Mouse (Mus musculus): ENCODE results near the gene Ccl11. TPM values are rescaled to one million over a fixed set of nuclear protein-coding genes. Genes with fewer than 3 reads are reported as not detected.

Gene Ccl11
- total and polyA plus RNA-seq, 3 experiments, result 3.5 to 13.8 (median 5.2) TPM

Other genes starting within 250 kb of the Ccl11 start
- gene 5530401A14Rik, start 197.2 kb upstream of the Ccl11 start, total RNA-seq (2021), result under 1 TPM in 1 of 2 experiments, not detected in 1; 0.09 TPM
- not detected in 2 replicates for gene 5530401A14Rik, start 197.2 kb upstream of the Ccl11 start, polyA plus RNA-seq (2012; rRNA removed)
- 1 to 10 TPM; 2.1 to 2.7 TPM for gene Asic2, start 89.4 kb upstream of the Ccl11 start, total RNA-seq (2021)
- gene Asic2, start 89.4 kb upstream of the Ccl11 start, polyA plus RNA-seq (2012; rRNA removed), result 1.9 and 3.3 TPM in 2 replicates
- gene Ccl2, start 22.3 kb upstream of the Ccl11 start, total RNA-seq (2021), result 1 to 10 TPM in 1 of 2 experiments, under 1 TPM in 1; 0.98 to 2.0 TPM
- 4.1 and 5.5 TPM in 2 replicates for gene Ccl2, start 22.3 kb upstream of the Ccl11 start, polyA plus RNA-seq (2012; rRNA removed)
- not detected for gene Gm17268, start 19.3 kb upstream of the Ccl11 start, total RNA-seq (2021)
- gene Gm17268, start 19.3 kb upstream of the Ccl11 start, polyA plus RNA-seq (2012; rRNA removed), result not detected in 2 replicates
- 1 to 10 TPM in 1 of 2 experiments, under 1 TPM in 1; 0.49 to 2.9 TPM for gene Ccl7, start 12.1 kb upstream of the Ccl11 start, total RNA-seq (2021)
- gene Ccl7, start 12.1 kb upstream of the Ccl11 start, polyA plus RNA-seq (2012; rRNA removed), result 0.28 and 0.48 TPM in 2 replicates
- gene Ccl12, start 44.0 kb downstream of the Ccl11 start, total RNA-seq (2021), result not detected
- gene Ccl12, start 44.0 kb downstream of the Ccl11 start, polyA plus RNA-seq (2012; rRNA removed), result 0.26 and 0.31 TPM in 2 replicates
- under 1 TPM in 1 of 2 experiments, not detected in 1; 0.63 TPM for gene Ccl8, start 57.4 kb downstream of the Ccl11 start, total RNA-seq (2021)
- 0.25 TPM in 1 of 2 replicates, not detected in the other for gene Ccl8, start 57.4 kb downstream of the Ccl11 start, polyA plus RNA-seq (2012; rRNA removed)
- not detected for gene Ccl1, start 247.9 kb downstream of the Ccl11 start, total RNA-seq (2021)
- gene Ccl1, start 247.9 kb downstream of the Ccl11 start, polyA plus RNA-seq (2012; rRNA removed), result not detected in 2 replicates

Data from adrenal gland, adult 2 months (tissue).